Mouse (Mus musculus) 416B (cell line): Measurements from ENCODE around the gene Stag1.

Experiments
- DNase-seq: peaks from one replicate; pipeline ENCODE4 v3.0.0; 2011; ENCODE audit warnings: low read depth

Stag1 gene

DNA sequence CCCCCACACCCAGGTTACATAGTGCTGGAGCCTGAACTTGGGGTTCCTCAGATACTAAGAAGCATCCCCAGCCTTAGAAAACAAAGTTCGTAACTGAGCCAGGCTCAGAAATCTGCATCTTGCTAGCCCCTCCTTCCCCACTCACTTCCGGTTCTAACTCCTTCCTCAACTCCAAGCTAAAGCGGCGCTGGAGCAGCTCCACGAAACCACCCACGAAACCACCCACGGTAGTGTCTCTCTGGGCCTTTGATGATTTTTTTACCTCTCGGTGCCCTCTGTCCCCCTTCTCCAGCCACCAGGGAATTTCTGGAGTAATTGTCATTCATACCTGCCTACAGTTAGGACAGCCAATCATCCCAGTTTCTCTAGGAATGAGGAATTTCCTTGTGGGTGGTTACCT is at the start of gene Stag1:
TSS of gene Stag1 (plus strand) at position 253 of the 400 bp plus-strand sequence.
- DNase-seq, result no peak

DNA sequence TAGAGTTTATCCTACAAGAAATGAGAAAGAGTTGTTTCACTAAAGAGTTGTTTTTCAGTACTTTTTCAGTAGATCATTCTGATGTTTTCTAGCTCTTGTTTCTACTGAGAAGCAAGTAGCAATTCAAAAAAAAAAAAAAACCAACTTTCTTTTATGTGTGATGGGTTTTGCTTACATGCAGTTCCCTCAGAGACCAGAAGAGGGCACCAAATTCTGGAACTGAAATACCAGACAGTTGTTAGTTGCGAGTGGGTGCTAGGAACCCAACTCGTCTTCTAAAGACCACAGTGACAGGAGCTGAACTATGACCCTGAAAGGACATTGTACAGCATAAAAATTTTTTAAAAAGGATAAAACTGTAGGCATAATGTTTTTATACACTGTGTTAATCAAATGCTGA is 49.3 kb upstream of the Stag1 start:
- peak; percentile 53 for DNase-seq

DNA sequence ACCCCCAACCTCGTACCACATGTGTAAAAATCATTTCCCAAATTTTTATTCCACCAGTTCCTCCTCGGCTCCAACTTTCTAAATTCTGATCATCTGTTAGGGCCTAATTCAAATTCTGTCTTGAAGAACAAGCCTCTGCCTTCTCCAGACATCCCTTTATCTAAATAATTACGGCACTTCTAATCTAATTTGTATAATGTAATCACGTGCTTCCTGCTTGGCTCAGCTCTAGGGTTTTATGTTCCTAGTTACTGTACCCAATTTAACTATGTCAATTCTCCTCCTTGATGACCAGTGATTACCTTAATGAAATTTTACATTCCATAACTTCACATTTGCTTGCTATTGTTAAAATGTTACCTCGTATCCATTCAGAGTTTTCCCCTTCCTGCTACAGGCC is 41.9 kb upstream of the Stag1 start:
- DNase-seq, result no peak

DNA sequence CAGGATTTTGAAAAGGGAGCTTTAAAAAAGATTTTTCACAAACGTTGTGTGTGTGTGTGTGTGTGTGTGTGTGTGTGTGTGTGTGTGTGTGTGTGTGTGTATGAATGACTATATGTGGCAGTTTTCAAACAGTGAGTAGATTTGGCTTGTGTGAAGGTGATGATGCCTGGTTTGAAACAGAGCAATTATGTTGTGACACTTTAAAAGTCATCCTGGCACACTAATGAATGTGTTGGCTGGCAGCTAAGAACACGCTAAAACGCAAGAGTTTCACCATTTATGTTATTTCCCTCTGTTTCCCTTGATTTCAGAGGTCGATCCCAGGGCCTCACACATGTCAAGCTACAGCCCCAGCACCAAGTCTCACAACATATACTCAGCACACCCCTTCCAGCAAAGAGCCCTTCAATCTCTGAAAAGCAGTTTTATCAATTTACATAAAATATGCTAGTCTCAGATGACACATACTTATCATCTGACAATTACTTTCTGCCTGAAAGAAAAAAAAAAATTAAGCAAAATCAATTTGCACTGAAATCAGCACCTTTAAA is 39.5 kb upstream of the Stag1 start:
- no peak for DNase-seq

GRCm38 (mm10) chr9:100558991-100559390 is 38.6 kb upstream of the Stag1 start:
- no peak for DNase-seq

DNA sequence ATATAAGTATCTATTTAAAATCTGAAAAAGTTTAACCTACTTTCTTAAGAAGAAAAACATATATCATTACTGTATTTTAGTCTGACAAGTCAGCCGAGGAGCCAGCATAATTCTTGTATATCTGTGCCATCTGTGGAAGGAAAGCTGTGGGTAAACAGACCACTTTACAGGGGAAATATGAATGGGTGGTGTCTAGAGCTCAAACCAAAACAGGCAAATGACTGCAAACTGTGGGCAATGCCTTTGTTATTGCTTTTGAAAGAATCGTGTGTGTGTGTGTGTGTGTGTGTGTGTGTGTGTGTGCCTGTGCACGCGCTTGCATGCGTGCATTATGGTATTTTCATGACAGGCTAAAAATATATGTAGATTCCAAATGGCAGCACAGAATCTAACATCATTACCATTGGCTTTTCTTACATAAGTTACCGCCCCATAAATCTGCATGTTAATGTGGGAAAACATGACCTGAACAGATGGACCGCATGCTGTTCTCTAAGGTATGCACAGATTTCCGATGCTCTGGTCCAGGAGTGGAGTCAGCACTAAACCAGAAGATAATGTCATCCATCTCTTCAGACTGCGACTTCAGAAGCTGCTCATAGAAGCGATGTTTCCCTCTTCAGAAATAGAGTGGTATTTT is 37.2 kb upstream of the Stag1 start:
- DNase-seq, result peak; percentile 21

GRCm38 (mm10) chr9:100569798-100570625 is 27.6 kb upstream of the Stag1 start:
- DNase-seq, result no peak

GRCm38 (mm10) chr9:100570626-100571233 is 26.9 kb upstream of the Stag1 start, which contains the start of gene Slc35g2:
Gene Slc35g2, minus strand, starts transcription at chr9:100571090.
- DNase-seq, result no peak

GRCm38 (mm10) chr9:100571511-100571910 is 26.1 kb upstream of the Stag1 start:
- DNase-seq, result no peak

- no peak for DNase-seq
These were observed 24.3 kb upstream of the Stag1 start for GRCm38 (mm10) chr9:100573300-100573699.

DNA sequence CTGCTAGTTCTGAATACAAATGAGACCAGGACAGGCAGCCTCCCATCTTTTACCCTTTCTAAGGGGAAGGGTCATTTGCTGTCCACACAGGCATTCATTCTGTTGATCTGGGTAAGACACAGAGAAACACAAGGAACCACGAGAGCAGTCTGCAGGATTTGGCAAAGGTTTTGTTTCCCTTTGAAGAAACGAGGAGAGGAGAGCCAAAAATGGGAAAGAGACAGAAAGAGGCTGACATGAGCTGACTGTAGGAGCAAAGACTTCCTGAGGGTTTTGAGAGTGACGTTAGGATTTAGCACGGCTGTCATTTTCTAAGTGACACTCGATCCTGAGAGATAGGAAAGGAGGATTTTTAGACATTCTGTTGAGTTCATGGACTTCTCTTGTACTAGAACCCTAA is 23.7 kb upstream of the Stag1 start:
- no peak for DNase-seq

GRCm38 (mm10) chr9:100580196-100580740 is 17.3 kb upstream of the Stag1 start:
- DNase-seq, result no peak

DNA sequence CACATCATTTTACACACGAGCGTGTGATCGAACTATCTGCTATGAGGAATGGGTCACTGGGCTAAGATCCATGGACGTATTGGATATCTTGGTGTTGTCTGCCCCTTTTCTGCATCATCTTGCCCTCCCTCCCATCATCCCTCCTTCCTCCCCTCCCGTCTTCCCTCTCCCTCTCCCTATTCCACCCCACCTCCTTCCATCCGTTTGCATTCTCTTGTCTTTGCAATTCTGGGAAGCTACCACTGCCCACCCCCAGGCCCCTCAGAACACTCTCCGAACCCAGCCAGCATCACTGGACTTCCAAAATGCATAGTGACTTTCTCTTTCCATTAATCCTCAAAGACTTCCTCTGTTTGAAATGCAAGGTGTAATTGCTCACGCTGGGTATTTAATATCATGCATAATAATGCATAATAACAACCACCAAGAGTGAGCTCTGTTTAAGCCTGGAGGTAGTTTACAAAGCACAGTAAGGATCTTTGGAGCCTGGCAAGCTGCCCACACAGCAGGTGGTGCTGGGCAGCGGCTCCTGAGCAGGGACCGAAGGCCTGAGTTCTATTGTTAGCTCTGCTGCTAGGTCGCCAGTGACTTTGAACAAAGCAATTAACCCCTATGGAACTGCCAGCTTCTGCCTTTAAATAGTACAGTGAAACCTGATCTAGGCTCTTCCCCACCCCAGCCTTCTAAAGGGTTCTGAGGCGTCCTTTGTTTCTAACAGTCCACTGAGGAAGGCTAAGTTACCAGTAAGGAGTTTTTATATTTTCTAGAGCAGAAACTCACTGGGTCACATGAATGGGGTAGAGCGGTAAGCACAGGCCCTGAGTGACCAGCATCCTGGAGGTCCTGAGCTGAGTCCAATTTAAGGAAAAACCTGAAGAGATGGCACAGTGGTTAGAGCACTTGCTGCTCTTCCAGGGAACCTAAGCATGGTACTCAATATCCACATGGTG is 15.8 kb upstream of the Stag1 start:
- DNase-seq, result peak; percentile 16

DNA sequence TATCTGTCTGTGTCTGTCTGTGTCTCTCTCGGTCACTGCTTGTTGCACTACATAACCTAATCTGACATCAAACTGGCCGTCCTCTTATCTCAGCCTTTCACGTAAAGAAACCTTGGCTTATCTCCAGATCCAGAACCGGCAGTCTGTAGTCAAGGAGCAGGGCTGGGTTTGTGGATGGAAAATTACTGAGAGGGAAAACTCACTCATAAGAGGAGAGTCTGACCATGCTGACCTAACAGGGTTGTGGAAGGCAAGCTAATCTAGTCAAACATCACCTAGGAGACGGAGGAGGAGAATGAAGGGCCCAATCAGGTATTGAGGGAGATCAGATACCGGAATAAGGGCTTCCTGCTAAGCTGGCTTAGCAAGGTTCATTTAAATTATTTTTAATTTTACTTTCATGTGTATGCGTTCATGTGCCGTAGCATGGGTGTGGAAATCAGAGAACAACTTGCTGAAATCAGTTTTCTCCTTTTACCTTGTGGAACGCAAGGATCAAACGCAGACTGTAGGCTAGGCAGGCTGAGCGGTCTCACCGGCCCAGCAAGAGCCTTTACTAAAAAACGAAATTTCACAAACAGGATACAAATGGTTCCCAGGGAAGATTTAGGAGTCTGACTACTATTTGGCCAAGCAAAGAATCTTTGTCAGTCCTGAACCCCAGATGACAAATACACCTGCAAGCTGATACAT is 14.6 kb upstream of the Stag1 start:
- peak; percentile 90 for DNase-seq

DNA sequence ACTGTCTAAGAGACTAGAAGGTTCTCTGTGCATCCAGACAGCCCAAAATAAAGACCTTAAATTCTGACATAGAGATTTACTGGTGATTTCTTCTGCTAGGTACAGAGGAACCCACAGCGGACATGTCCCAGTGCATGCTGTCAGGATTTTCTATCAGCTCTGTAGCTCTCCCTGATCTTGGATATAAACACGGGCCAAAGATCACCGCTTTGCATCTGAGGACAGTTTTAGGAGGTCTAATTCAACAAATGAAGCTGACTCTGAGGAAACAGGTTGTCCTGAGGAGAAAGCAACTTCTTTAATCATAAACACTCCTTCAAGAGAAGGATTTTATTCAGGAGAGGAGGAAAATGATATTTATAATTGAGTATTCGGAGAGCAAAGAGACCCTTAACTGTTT is 13.6 kb upstream of the Stag1 start:
- no peak for DNase-seq

GRCm38 (mm10) chr9:100590462-100590861 is 7.1 kb upstream of the Stag1 start:
- DNase-seq, result no peak

GRCm38 (mm10) chr9:100596317-100596716 is 1.3 kb upstream of the Stag1 start:
- DNase-seq, result no peak

DNA sequence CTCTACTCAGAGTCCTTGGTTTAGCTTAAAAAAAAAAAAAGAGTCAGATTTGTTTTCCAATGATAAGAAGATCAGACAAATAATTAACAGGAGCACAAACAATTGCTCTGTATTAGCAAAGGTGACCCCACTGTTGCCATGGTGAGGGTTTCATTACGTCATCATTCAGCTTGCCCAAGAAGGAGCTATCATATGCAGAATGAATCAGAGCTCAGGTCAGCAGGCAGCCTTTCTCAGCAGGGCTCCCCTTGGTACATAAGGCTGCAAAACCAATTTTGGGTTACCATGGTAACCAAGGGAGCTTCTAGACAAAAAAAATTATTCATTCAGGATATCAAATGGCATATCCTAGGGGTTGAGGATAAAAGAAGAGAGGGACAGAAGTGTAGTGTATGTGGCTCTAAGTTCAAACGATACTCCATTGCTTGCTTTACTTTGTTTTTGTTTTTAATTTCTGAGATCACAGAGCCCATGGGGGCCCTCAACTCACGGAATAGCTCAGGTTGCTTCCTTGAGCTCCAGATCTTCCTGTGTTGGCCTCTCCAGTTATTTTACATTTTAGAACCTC is 2.2 kb downstream of the Stag1 start:
- DNase-seq, result peak; percentile 22

- DNase-seq, result no peak
These were observed 4.5 kb downstream of the Stag1 start for GRCm38 (mm10) chr9:100602130-100602529.

DNA sequence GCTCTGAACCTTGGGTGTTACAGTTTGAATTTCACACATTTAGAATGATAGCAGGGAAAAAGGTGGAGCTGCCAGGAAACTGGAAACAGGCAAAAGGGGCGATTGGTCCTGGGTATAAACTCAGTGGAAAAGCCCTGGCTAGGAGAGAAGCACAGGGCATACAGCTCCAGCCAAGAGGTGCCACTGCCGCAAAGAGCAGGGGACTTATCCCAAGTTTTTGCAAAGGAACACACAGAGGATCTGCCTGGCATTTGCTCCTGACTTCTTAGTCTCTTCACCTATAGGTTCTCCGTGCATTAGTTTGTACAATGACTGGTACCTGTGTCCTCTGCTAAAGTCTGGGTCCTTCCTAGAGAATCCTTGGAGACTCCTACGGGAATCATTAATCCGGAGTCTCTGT is 5.6 kb downstream of the Stag1 start:
- no peak for DNase-seq
